Mouse (Mus musculus): ENCODE measurements around the gene Efcab11. TPM values are rescaled to one million over a fixed set of nuclear protein-coding genes. Genes with fewer than 3 reads are reported as not detected.

Gene Efcab11
- polyA plus RNA-seq, 2 experiments = 2.9 to 6.6 TPM

- H3K9me3 ChIP-seq (ENCODE audit: control insufficient read depth, low read length) = no peaks in the 10 kb centered on the region
Observed at GRCm38 (mm10) chr12:99794158-99794515, 90.1 kb downstream of the Efcab11 start.

GRCm38 (mm10) chr12:99793465-99794157 is 90.6 kb downstream of the Efcab11 start:
- Histone ChIP-seq H3K9ac (replicated peaks) (no peak overlapping the region), H3K4me1 (replicated peaks; ENCODE audit: control insufficient read depth in 2 of 2, insufficient read depth in 2 of 2, low read length in 1 of 2) (no peaks in the 10 kb centered on the region; a peak in 1 of 4 replicates), H3K4me2 (ENCODE audit: low read depth) (no peak overlapping the region), H3K27ac (no peak overlapping the region), H3K9me3 (ENCODE audit: control insufficient read depth, low read length) (no peaks in the 10 kb centered on the region), H3K4me3 (ENCODE audit: insufficient read depth in 1 of 2, low read depth in 2 of 2, low read length in 2 of 2) (no peak overlapping the region), H3K27me3 (ENCODE audit: control insufficient read depth, insufficient read depth, low read length) (no peaks in the 10 kb centered on the region), H3K36me3 (replicated peaks; ENCODE audit: control insufficient read depth, insufficient read depth, low read depth) (no peaks in the 10 kb centered on the region)
- no peak for DNase-seq (ENCODE audit: low read depth in 3 of 3, low spot score in 3 of 3)
- WGBS (ENCODE audit: insufficient replicate concordance) = 53% methylated on average over 10 of the region's 10 CpGs
- no peak for TF ChIP-seq EP300 (IDR thresholded peaks at IDR 0.05; ENCODE audit: low read depth)
- no peak for TF ChIP-seq CTCF (IDR thresholded peaks at IDR 0.05; ENCODE audit: low read depth)
- no peak for ATAC-seq (ENCODE audit: insufficient read depth)

More at GRCm38 (mm10) chr12:99794158-99794515, 90.1 kb downstream of the Efcab11 start:
- H3K27me3 ChIP-seq (ENCODE audit: control insufficient read depth, insufficient read depth, low read length) = no peaks in the 10 kb centered on the region
- H3K4me2 ChIP-seq (ENCODE audit: low read depth) = no peak overlapping the region
- no peak overlapping the region for H3K9ac ChIP-seq (replicated peaks)
- H3K36me3 ChIP-seq (replicated peaks; ENCODE audit: control insufficient read depth, insufficient read depth, low read depth) = no peaks in the 10 kb centered on the region
- TF ChIP-seq EP300 (IDR thresholded peaks at IDR 0.05; ENCODE audit: low read depth) = no peak
- no peak for TF ChIP-seq CTCF (IDR thresholded peaks at IDR 0.05; ENCODE audit: low read depth)
- no peak overlapping the region for H3K4me3 ChIP-seq (ENCODE audit: insufficient read depth in 1 of 2, low read depth in 2 of 2, low read length in 2 of 2)
- H3K27ac ChIP-seq = no peak overlapping the region
- no peak for DNase-seq (ENCODE audit: low read depth in 3 of 3, low spot score in 3 of 3)
- ATAC-seq (ENCODE audit: insufficient read depth) = no peak
- H3K4me1 ChIP-seq (replicated peaks; ENCODE audit: control insufficient read depth in 2 of 2, insufficient read depth in 2 of 2, low read length in 1 of 2) = no peaks in the 10 kb centered on the region; a peak in 1 of 4 replicates
- 77% methylated on average over 4 of the region's 4 CpGs for WGBS (ENCODE audit: insufficient replicate concordance)

GRCm38 (mm10) chr12:99789283-99789960 is 94.8 kb downstream of the Efcab11 start:
- DNase-seq (ENCODE audit: low read depth in 3 of 3, low spot score in 3 of 3) = no peak
- Histone ChIP-seq H3K27ac (no peak overlapping the region), H3K4me1 (replicated peaks; ENCODE audit: control insufficient read depth in 2 of 2, insufficient read depth in 2 of 2, low read length in 1 of 2) (no peaks in the 10 kb centered on the region)

GRCm38 (mm10) chr12:99781774-99782173 is 102.5 kb downstream of the Efcab11 start:
- no peak overlapping the region for H3K9ac ChIP-seq (replicated peaks)
- no peak overlapping the region for H3K27ac ChIP-seq
- no peak for DNase-seq (ENCODE audit: low read depth in 3 of 3, low spot score in 3 of 3)
- no peak overlapping the region for H3K4me3 ChIP-seq (ENCODE audit: insufficient read depth in 1 of 2, low read depth in 2 of 2, low read length in 2 of 2)
- WGBS (ENCODE audit: insufficient replicate concordance) = 73% methylated on average over 5 of the region's 5 CpGs
- H3K9me3 ChIP-seq (ENCODE audit: control insufficient read depth, low read length) = no peaks in the 10 kb centered on the region
- no peaks in the 10 kb centered on the region for H3K27me3 ChIP-seq (ENCODE audit: control insufficient read depth, insufficient read depth, low read length)
- no peaks in the 10 kb centered on the region for H3K36me3 ChIP-seq (replicated peaks; ENCODE audit: control insufficient read depth, insufficient read depth, low read depth)
- H3K4me2 ChIP-seq (ENCODE audit: low read depth) = no peak overlapping the region
- no peak for TF ChIP-seq CTCF (IDR thresholded peaks at IDR 0.05; ENCODE audit: low read depth)
- no peak for TF ChIP-seq EP300 (IDR thresholded peaks at IDR 0.05; ENCODE audit: low read depth)
- ATAC-seq (ENCODE audit: insufficient read depth) = no peak
- no peaks in the 10 kb centered on the region for H3K4me1 ChIP-seq (replicated peaks; ENCODE audit: control insufficient read depth in 2 of 2, insufficient read depth in 2 of 2, low read length in 1 of 2)

More at GRCm38 (mm10) chr12:99789283-99789960, 94.8 kb downstream of the Efcab11 start:
- H3K9me3 ChIP-seq (ENCODE audit: control insufficient read depth, low read length) = no peaks in the 10 kb centered on the region
- no peaks in the 10 kb centered on the region for H3K27me3 ChIP-seq (ENCODE audit: control insufficient read depth, insufficient read depth, low read length)
- no peak overlapping the region for H3K9ac ChIP-seq (replicated peaks)
- TF ChIP-seq CTCF (IDR thresholded peaks at IDR 0.05; ENCODE audit: low read depth) (no peak), EP300 (IDR thresholded peaks at IDR 0.05; ENCODE audit: low read depth) (no peak)
- WGBS (ENCODE audit: insufficient replicate concordance) = 28% methylated on average over 5 of the region's 5 CpGs
- no peak for ATAC-seq (ENCODE audit: insufficient read depth)
- H3K4me2 ChIP-seq (ENCODE audit: low read depth) = no peak overlapping the region
- no peaks in the 10 kb centered on the region for H3K36me3 ChIP-seq (replicated peaks; ENCODE audit: control insufficient read depth, insufficient read depth, low read depth)
- H3K4me3 ChIP-seq (ENCODE audit: insufficient read depth in 1 of 2, low read depth in 2 of 2, low read length in 2 of 2) = no peak overlapping the region

- Histone ChIP-seq H3K27ac (no peak overlapping the region), H3K9ac (replicated peaks) (no peak overlapping the region), H3K4me2 (ENCODE audit: low read depth) (no peak overlapping the region), H3K4me1 (replicated peaks; ENCODE audit: control insufficient read depth in 2 of 2, insufficient read depth in 2 of 2, low read length in 1 of 2) (no peaks in the 10 kb centered on the region), H3K4me3 (ENCODE audit: insufficient read depth in 1 of 2, low read depth in 2 of 2, low read length in 2 of 2) (no peak overlapping the region), H3K27me3 (ENCODE audit: control insufficient read depth, insufficient read depth, low read length) (no peaks in the 10 kb centered on the region), H3K9me3 (ENCODE audit: control insufficient read depth, low read length) (no peaks in the 10 kb centered on the region), H3K36me3 (replicated peaks; ENCODE audit: control insufficient read depth, insufficient read depth, low read depth) (no peaks in the 10 kb centered on the region)
- no peak for TF ChIP-seq EP300 (IDR thresholded peaks at IDR 0.05; ENCODE audit: low read depth)
- no peak for TF ChIP-seq CTCF (IDR thresholded peaks at IDR 0.05; ENCODE audit: low read depth)
- 67% methylated on average over 3 of the region's 3 CpGs for WGBS (ENCODE audit: insufficient replicate concordance)
- no peak for DNase-seq (ENCODE audit: low read depth in 3 of 3, low spot score in 3 of 3)
- no peak for ATAC-seq (ENCODE audit: insufficient read depth)
Observed at GRCm38 (mm10) chr12:99780396-99780795, 103.8 kb downstream of the Efcab11 start.
